Mouse (Mus musculus): ENCODE results near the gene Col4a4.

Gene Col4a4

DNA sequence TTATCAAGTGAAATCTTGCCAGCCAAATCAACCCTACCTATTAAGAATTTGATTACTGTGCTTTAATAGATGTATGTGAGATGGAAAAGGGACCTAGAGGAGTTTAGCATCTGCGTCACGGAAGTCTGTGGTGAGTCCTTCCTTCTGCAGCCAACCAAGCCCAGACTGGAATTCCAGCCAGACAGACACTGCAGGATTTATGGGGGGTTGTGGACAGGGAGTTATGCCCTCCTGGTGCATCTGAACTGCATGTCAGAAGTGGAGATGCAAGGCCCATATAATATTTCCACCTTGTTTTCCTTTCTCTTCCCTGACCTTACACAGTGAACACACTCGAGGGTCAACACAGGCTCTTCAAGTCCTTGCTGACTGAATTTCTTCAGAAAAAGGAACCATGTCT, 176.1 kb downstream of the Col4a4 start:
- no peak for DNase-seq

DNA sequence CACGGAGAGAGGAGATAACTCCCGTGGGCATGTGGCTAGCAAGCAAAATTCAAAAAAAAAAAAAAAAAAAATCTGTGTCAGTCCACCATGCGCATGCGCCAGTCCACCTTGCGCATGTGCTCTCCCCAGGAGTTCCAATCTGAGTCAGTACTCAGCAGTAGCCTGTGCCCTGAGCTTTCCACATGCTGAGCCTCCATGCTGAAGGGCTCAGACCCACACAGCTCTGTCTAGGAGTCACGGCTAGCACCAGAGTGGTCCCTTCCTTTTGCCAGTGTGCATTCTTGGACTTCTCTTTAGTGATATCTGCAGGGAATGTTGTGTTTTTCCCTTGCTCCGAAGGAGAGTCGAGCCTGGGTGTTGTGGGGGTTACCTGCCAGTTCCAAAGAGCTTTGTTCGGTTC, 177.4 kb downstream of the Col4a4 start:
- DNase-seq: no peak

DNA sequence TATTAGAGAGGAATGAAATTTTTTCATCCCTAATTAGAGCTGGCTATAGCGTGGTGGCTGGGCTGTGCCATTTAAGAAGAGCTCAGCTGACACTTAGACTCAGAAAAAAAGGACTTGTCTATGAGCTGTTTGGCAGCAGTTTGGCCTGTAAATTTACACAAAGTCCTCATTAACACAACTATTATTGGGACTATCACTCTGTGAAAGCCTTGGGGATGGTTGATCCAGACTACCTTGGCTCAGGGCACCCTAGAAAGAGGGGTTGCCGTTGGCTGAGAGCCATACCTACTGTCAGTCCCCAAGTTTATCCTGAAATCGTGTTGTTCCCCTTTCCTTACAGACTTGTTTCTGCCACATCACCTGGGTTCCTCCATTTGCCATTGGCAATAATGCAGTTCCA, 178.9 kb downstream of the Col4a4 start:
- DNase-seq: no peak

Measured in lung, postnatal 36 days (tissue).